Mouse (Mus musculus) left cerebral cortex, adult 8-10 months (tissue): Measurements from ENCODE around the gene Tk2. TPM values are rescaled to one million over a fixed set of nuclear protein-coding genes. Genes with fewer than 3 reads are reported as not detected.

ENCODE experiments used
- DNase-seq, 2 experiments: peaks; one replicate each; pipeline ENCODE4 v3.0.0; 2022; ENCODE audit warnings: low spot score in 2 of 2
- total RNA-seq, 4 experiments: library from RNA; stranded (reverse); gene quantifications; 2 replicates each; pipeline ENCODE4 v1.2.4; 2022

Gene Tk2
- total RNA-seq, 4 experiments from 2014 or later, result 47.7 to 50.0 (median 49.9) TPM

GRCm38 (mm10) chr8:104227048-104227447 lies 21.3 kb downstream of the Tk2 start:
- DNase-seq, result no peak

GRCm38 (mm10) chr8:104219806-104220205 lies 28.6 kb downstream of the Tk2 start:
- peak; percentile 50 to 70 for DNase-seq

- DNase-seq, result peak in 1 of 2 experiments; percentile 31
These were observed 29.3 kb downstream of the Tk2 start for GRCm38 (mm10) chr8:104219079-104219478.

GRCm38 (mm10) chr8:104217601-104218000 lies 30.8 kb downstream of the Tk2 start:
- no peak for DNase-seq

GRCm38 (mm10) chr8:104205292-104205691 lies 43.1 kb downstream of the Tk2 start:
- no peak for DNase-seq

- DNase-seq, result no peak
These were observed 46.0 kb downstream of the Tk2 start for GRCm38 (mm10) chr8:104202320-104202719.

- DNase-seq, result no peak
These were observed 46.7 kb downstream of the Tk2 start for GRCm38 (mm10) chr8:104201622-104202021.

- no peak for DNase-seq
These were observed 48.6 kb downstream of the Tk2 start for GRCm38 (mm10) chr8:104199802-104200201.

- DNase-seq, result no peak
These were observed 56.9 kb downstream of the Tk2 start for GRCm38 (mm10) chr8:104191496-104191895.

- no peak for DNase-seq
These were observed 57.4 kb downstream of the Tk2 start for GRCm38 (mm10) chr8:104190777-104191468.

- DNase-seq, result no peak
These were observed 59.9 kb downstream of the Tk2 start for GRCm38 (mm10) chr8:104188459-104188858.

- DNase-seq, result no peak
These were observed 60.7 kb downstream of the Tk2 start for GRCm38 (mm10) chr8:104187622-104188021.

- DNase-seq, result no peak
These were observed 61.5 kb downstream of the Tk2 start for GRCm38 (mm10) chr8:104186827-104187226.

GRCm38 (mm10) chr8:104184905-104185304 lies 63.5 kb downstream of the Tk2 start:
- no peak for DNase-seq

- peak in 1 of 2 experiments; percentile 41 for DNase-seq
These were observed 71.3 kb downstream of the Tk2 start for GRCm38 (mm10) chr8:104177054-104177453.

Other genes starting within 250 kb of the Tk2 start
- gene Cdh5, start 146.9 kb downstream of the Tk2 start, total RNA-seq, result 10 to 100 TPM in 3 of 4 experiments, 1 to 10 TPM in 1; 8.4 to 13.3 (median 11.6) TPM
- gene Bean1, start 78.1 kb downstream of the Tk2 start, total RNA-seq, result 10 to 100 TPM in 2 of 4 experiments, 1 to 10 TPM in 2; 8.6 to 11.1 (median 9.9) TPM
- 1 to 10 TPM; 3.7 to 7.9 (median 5.2) TPM for gene Cklf, start 2.3 kb upstream of the Tk2 start, total RNA-seq
- not detected for gene Cmtm2a, start 44.6 kb upstream of the Tk2 start, total RNA-seq
- gene Gm45711, start 61.5 kb upstream of the Tk2 start, total RNA-seq, result not detected
- not detected for gene Cmtm1, start 61.6 kb upstream of the Tk2 start, total RNA-seq
- gene Gm11020, start 73.0 kb upstream of the Tk2 start, total RNA-seq, result not detected
- gene Cmtm2b, start 73.7 kb upstream of the Tk2 start, total RNA-seq, result not detected
- 10 to 100 TPM; 10.1 to 18.4 (median 12.6) TPM for gene Cmtm3, start 90.9 kb upstream of the Tk2 start, total RNA-seq
- gene Cmtm4, start 147.2 kb upstream of the Tk2 start, total RNA-seq, result 10 to 100 TPM; 73.0 to 80.9 (median 75.9) TPM
- gene Dync1li2, start 194.5 kb upstream of the Tk2 start, total RNA-seq, result 100 to 1,000 TPM; 254 to 332 (median 270) TPM